Comparison of ENCODE assay signal across 10 mouse cellular contexts in genomic region chr17:14221893-14222615, GRCm38 (mm10). TPM values are rescaled to one million over a fixed set of nuclear protein-coding genes. Genes with fewer than 3 reads are reported as not detected.
DNase-seq lines count a peak whose midpoint lies in the region; ATAC-seq and TF ChIP-seq lines count a peak whose summit lies in the region.
"Had no signal": no experiment of that assay in that cellular context is flagged by ENCODE, and none has a peak within 500 bp of the region (broad histone marks: within the 10 kb centered on the region; RNA-seq: fewer than 3 reads in every experiment).

No protein-coding gene starts in this region.

- H3K4me1 ChIP-seq in kidney, embryonic 16.5 days (ENCODE audit: insufficient read depth, low read length): no peaks in the 10 kb centered on the region
- peaks cover 9% of the 10 kb centered on the region for H3K4me1 ChIP-seq in embryonic facial prominence, embryonic 10.5 days
- H3K4me1 ChIP-seq in stomach, postnatal 0 days (replicated peaks; ENCODE audit: control insufficient read depth, insufficient read depth): no peaks in the 10 kb centered on the region
- H3K4me1 ChIP-seq: liver, embryonic 13.5 days had no signal

- peak; percentile 51 for TF ChIP-seq CTCF in stomach, postnatal 0 days (IDR thresholded peaks at IDR 0.05; ENCODE audit: low read depth)

- no peak overlapping the region for H3K9ac ChIP-seq in kidney, embryonic 16.5 days (replicated peaks; ENCODE audit: low read length)
- no peak overlapping the region for H3K9ac ChIP-seq in stomach, postnatal 0 days (ENCODE audit: low read length)
- H3K9ac ChIP-seq: embryonic facial prominence, embryonic 13.5 days; liver, embryonic 13.5 days had no signal

- no peak overlapping the region for H3K4me3 ChIP-seq in kidney, embryonic 16.5 days (ENCODE audit: low read length)
- H3K4me3 ChIP-seq in embryonic facial prominence, embryonic 10.5 days: no peak overlapping the region
- no peak overlapping the region for H3K4me3 ChIP-seq in stomach, postnatal 0 days (ENCODE audit: low read depth, low read length)
- H3K4me3 ChIP-seq: embryonic facial prominence, embryonic 13.5 days; liver, embryonic 13.5 days had no signal

- H3K36me3 ChIP-seq in kidney, embryonic 16.5 days (ENCODE audit: insufficient read depth, low read length): no peaks in the 10 kb centered on the region
- no peaks in the 10 kb centered on the region for H3K36me3 ChIP-seq in embryonic facial prominence, embryonic 10.5 days (replicated peaks)
- H3K36me3 ChIP-seq in stomach, postnatal 0 days (ENCODE audit: control insufficient read depth, insufficient read depth, low read length): no peaks in the 10 kb centered on the region
- H3K36me3 ChIP-seq: embryonic facial prominence, embryonic 13.5 days; liver, embryonic 13.5 days had no signal

- no peaks in the 10 kb centered on the region for H3K9me3 ChIP-seq in kidney, embryonic 16.5 days (ENCODE audit: low read length)
- H3K9me3 ChIP-seq in embryonic facial prominence, embryonic 10.5 days: no peaks in the 10 kb centered on the region
- no peaks in the 10 kb centered on the region for H3K9me3 ChIP-seq in stomach, postnatal 0 days (ENCODE audit: control insufficient read depth, low read length)
- H3K9me3 ChIP-seq: embryonic facial prominence, embryonic 13.5 days; liver, embryonic 13.5 days had no signal

- TF ChIP-seq EP300 in stomach, postnatal 0 days (optimal IDR thresholded peaks at IDR 0.05): no peak

- H3K4me2 ChIP-seq in kidney, embryonic 16.5 days (replicated peaks; ENCODE audit: low read depth, low read length): no peak overlapping the region
- no peak overlapping the region for H3K4me2 ChIP-seq in stomach, postnatal 0 days (replicated peaks; ENCODE audit: low read depth)
- H3K4me2 ChIP-seq: embryonic facial prominence, embryonic 13.5 days; liver, embryonic 13.5 days had no signal

- DNase-seq in kidney, postnatal 25 days: no peak
- peak; percentile 10 for DNase-seq in thymus, postnatal 25 days
- no peak for DNase-seq in thymus, postnatal 10 days (ENCODE audit: low spot score in 2 of 2)
- DNase-seq in embryonic facial prominence, embryonic 10.5 days (ENCODE audit: low spot score): peak; percentile 60
- DNase-seq in stomach, postnatal 0 days (ENCODE audit: low spot score): no peak
- DNase-seq in right cerebral cortex, adult 18-20 months: no peak
- DNase-seq in left cerebral cortex, adult 11 months (ENCODE audit: low spot score): no peak
- DNase-seq: liver, embryonic 13.5 days had no signal

- H3K27ac ChIP-seq in kidney, embryonic 16.5 days (ENCODE audit: low read length): no peak overlapping the region
- no peak overlapping the region for H3K27ac ChIP-seq in embryonic facial prominence, embryonic 10.5 days (replicated peaks)
- no peak overlapping the region for H3K27ac ChIP-seq in stomach, postnatal 0 days (replicated peaks)
- H3K27ac ChIP-seq: embryonic facial prominence, embryonic 13.5 days; liver, embryonic 13.5 days had no signal

- whole genome bisulfite sequencing in kidney, embryonic 16.5 days: 30% methylated on average over 11 of the region's 11 CpGs
- WGBS in embryonic facial prominence, embryonic 10.5 days: 25% methylated on average over 11 of the region's 11 CpGs
- 50% methylated on average over 11 of the region's 11 CpGs for WGBS in stomach, postnatal 0 days

- 0 out of 2 replicates have a peak, but pooled peaks have one; percentile 29 for ATAC-seq in kidney, embryonic 16.5 days (ENCODE audit: low FRiP score, low TSS enrichment)
- ATAC-seq in stomach, postnatal 0 days (ENCODE audit: low FRiP score, low TSS enrichment): no peak

- H3K27me3 ChIP-seq in kidney, embryonic 16.5 days (ENCODE audit: insufficient read depth, low read length): no peaks in the 10 kb centered on the region
- 0 out of 2 replicates have a peak, but pooled peaks cover 3% of the 10 kb centered on the region for H3K27me3 ChIP-seq in embryonic facial prominence, embryonic 10.5 days (replicated peaks; ENCODE audit: low read depth, poor library complexity, severe bottlenecking)
- no peaks in the 10 kb centered on the region for H3K27me3 ChIP-seq in stomach, postnatal 0 days (ENCODE audit: control insufficient read depth, insufficient read depth, low read length)
- H3K27me3 ChIP-seq: embryonic facial prominence, embryonic 13.5 days; liver, embryonic 13.5 days had no signal

RNA-seq across cellular contexts. Expression of gene Dact2, which starts 17.9 kb away (rescaled TPM):
- 15.0 and 17.7 TPM in 2 replicates for polyA plus RNA-seq in kidney, embryonic 16.5 days (2015; fragmentation: Nextera tagmentation; extraction: Ambion mirVana)
- polyA plus RNA-seq in embryonic facial prominence, embryonic 10.5 days (2016; fragmentation: Nextera tagmentation; extraction: Ambion mirVana): 0.60 and 0.73 TPM in 2 replicates
- 1.6 and 1.8 TPM in 2 replicates for polyA plus RNA-seq in stomach, postnatal 0 days (2015; fragmentation: Nextera tagmentation; extraction: Ambion mirVana)

RNA-seq across cellular contexts. Expression of gene Smoc2, which starts 57.3 kb away (rescaled TPM):
- polyA plus RNA-seq in kidney, embryonic 16.5 days (2015; fragmentation: Nextera tagmentation; extraction: Ambion mirVana): 93.7 and 97.5 TPM in 2 replicates
- polyA plus RNA-seq in embryonic facial prominence, embryonic 10.5 days (2016; fragmentation: Nextera tagmentation; extraction: Ambion mirVana): 12.0 and 18.1 TPM in 2 replicates
- polyA plus RNA-seq in stomach, postnatal 0 days (2015; fragmentation: Nextera tagmentation; extraction: Ambion mirVana): 58.6 and 59.2 TPM in 2 replicates

Comparison
In these comparisons a context has a peak if more than half of its experiments do, and no peak if none do; other contexts are left out.
1. DNase-seq: peak in thymus, postnatal 25 days (single experiment) and embryonic facial prominence, embryonic 10.5 days (single experiment); none in kidney, postnatal 25 days (0 of 2), thymus, postnatal 10 days (0 of 2), stomach, postnatal 0 days (single experiment), right cerebral cortex, adult 18-20 months (single experiment) and left cerebral cortex, adult 11 months (single experiment).